Mouse (Mus musculus) cortical plate, adult 2 months (tissue): ENCODE data around the gene Abcc9.

ENCODE experiments used
- CTCF ChIP-seq: fragments of 200-500 bp; IDR thresholded peaks from 2 replicates; pipeline ENCODE4 v1.5.1; 2011; ENCODE audit warnings: mild to moderate bottlenecking, control low read depth, low read length; ENCODE audit not compliant: insufficient read depth; ENCODE audit errors: extremely low read depth
- POLR2A ChIP-seq: fragments of 200-500 bp; IDR thresholded peaks from 2 replicates; pipeline ENCODE4 v1.6.1; 2011; ENCODE audit warnings: mild to moderate bottlenecking, low read length, control low read depth; ENCODE audit not compliant: insufficient read depth; ENCODE audit errors: extremely low read depth

- no peak for TF ChIP-seq CTCF
- TF ChIP-seq POLR2A = no peak
Observed at GRCm38 (mm10) chr6:142703441-142703930, 1.4 kb upstream of the Abcc9 start.
